Comparison of ENCODE assay signal across 28 mouse cellular contexts in the genomic region with DNA sequence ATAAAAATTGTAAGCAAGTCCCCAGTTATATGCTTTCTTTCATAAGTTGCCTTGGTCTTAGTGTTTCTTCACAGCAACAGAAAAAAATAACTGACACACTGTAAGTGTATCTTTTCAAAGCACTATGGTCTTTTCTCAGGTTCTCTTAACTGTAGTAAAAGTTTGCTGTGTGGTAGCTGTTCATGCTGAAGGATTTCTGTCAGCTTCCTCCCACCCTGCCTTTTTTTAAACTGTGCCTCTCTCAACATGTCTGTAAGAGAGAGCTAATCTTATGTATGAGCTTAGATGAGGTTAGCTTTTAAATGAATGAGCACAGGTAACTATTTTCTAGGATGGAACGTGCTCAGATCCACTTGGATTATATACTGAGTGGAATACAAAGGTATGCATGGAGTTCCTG.
"Had no signal": no experiment of that assay in that cellular context is flagged by ENCODE, and none has a peak within 500 bp of the region (broad histone marks: within the 10 kb centered on the region; RNA-seq: fewer than 3 reads in every experiment).

No protein-coding gene starts in this region.

- ATAC-seq: forebrain, embryonic 13.5 days; forebrain, embryonic 14.5 days; forebrain, embryonic 15.5 days; forebrain, embryonic 16.5 days; forebrain, postnatal 0 days had no signal

- H3K4me3 ChIP-seq: embryonic facial prominence, embryonic 10.5 days; embryonic facial prominence, embryonic 12.5 days; embryonic facial prominence, embryonic 13.5 days; embryonic facial prominence, embryonic 15.5 days; erythroblast, embryonic 14.5 days; forebrain, embryonic 10.5 days; forebrain, embryonic 12.5 days; forebrain, embryonic 13.5 days; forebrain, embryonic 15.5 days; gastrocnemius, adult 2 months; heart, adult 2 months had no signal

- DNase-seq: cerebellum, adult 8-10 months; cerebellum, adult 9-10 months; cerebellum, adult 9-11 months; cerebellum, postnatal 10 days; cerebellum, postnatal 14 days; cerebellum, postnatal 25 days; cerebellum, postnatal 36 days; embryo, embryonic 11 days; forebrain, postnatal 0 days; gastrocnemius, adult 2 months; gastrocnemius, postnatal 10 days; gastrocnemius, postnatal 14 days; gastrocnemius, postnatal 25 days; gastrocnemius, postnatal 36 days; heart, adult 11 months; heart, adult 18-20 months; heart, adult 2 months had no signal

- H3K27ac ChIP-seq: embryonic facial prominence, embryonic 10.5 days; embryonic facial prominence, embryonic 12.5 days; embryonic facial prominence, embryonic 13.5 days; embryonic facial prominence, embryonic 15.5 days; forebrain, embryonic 10.5 days; forebrain, embryonic 12.5 days; forebrain, embryonic 13.5 days; forebrain, embryonic 15.5 days; gastrocnemius, adult 2 months; heart, adult 2 months had no signal
